Mouse (Mus musculus): ENCODE results near the gene 4933434E20Rik. TPM values are rescaled to one million over a fixed set of nuclear protein-coding genes. Genes with fewer than 3 reads are reported as not detected.

Gene 4933434E20Rik
- 10 to 100 TPM; 78.1 to 90.6 TPM for total RNA-seq (2021)
- long read RNA-seq, experiment 1, transcript 4933434E20Rik-206 (7 exons, 2,510 nt), result major isoform, 42 of 56 reads
- long read RNA-seq, experiment 1, partial matches to known transcripts, result 1 of 56 reads
- long read RNA-seq, experiment 1, other reads (novel, unspliced or antisense), result 11 of 56 reads
- long read RNA-seq, experiment 2, transcript 4933434E20Rik-206 (7 exons, 2,510 nt), result major isoform, 38 of 49 reads
- long read RNA-seq, experiment 2, partial matches to known transcripts, result 1 of 49 reads
- long read RNA-seq, experiment 2, other reads (novel, unspliced or antisense), result 10 of 49 reads

- peak in 1 of 2 experiments; percentile 40 for DNase-seq
- intact Hi-C loops (cut with DNase I), result no loop called here
Observed at GRCm38 (mm10) chr3:90051441-90052350, at the start of gene 4933434E20Rik. Gene 4933434E20Rik, plus strand, starts transcription at chr3:90051636.

- DNase-seq, result no peak
- intact Hi-C loops (cut with DNase I), result loop anchor here (2.0 kb wide), 1 partner anchor 15 kb away; no protein-coding TSS in a partner anchor
Observed at GRCm38 (mm10) chr3:90004091-90004796, 47.2 kb upstream of the 4933434E20Rik start.

GRCm38 (mm10) chr3:90010291-90010690 is 41.1 kb upstream of the 4933434E20Rik start:
- intact Hi-C loops (cut with DNase I), result loop anchor here (5.0 kb wide), 1 partner anchor 262 kb away; no protein-coding TSS in a partner anchor
- no peak for DNase-seq

GRCm38 (mm10) chr3:90016626-90017025 is 34.8 kb upstream of the 4933434E20Rik start:
- intact Hi-C loops (cut with DNase I), result no loop called here
- DNase-seq, result no peak

GRCm38 (mm10) chr3:90034653-90035052 is 16.8 kb upstream of the 4933434E20Rik start:
- DNase-seq, result no peak
- intact Hi-C loops (cut with DNase I), result no loop called here

GRCm38 (mm10) chr3:90036263-90036662 is 15.2 kb upstream of the 4933434E20Rik start:
- intact Hi-C loops (cut with DNase I), result no loop called here
- no peak for DNase-seq

- intact Hi-C loops (cut with DNase I), result no loop called here
- no peak for DNase-seq
Observed at GRCm38 (mm10) chr3:90049691-90050090, 1.7 kb upstream of the 4933434E20Rik start.

GRCm38 (mm10) chr3:90052351-90053241 is 1.2 kb downstream of the 4933434E20Rik start, which contains the start of gene Ubap2l:
Gene Ubap2l, minus strand, starts transcription at chr3:90052628.
- intact Hi-C loops (cut with DNase I), result no loop called here
- DNase-seq, result peak; percentile 88 to 91

- intact Hi-C loops (cut with DNase I), result no loop called here
- no peak for DNase-seq
Observed at GRCm38 (mm10) chr3:90061549-90061948, 10.1 kb downstream of the 4933434E20Rik start.

- intact Hi-C loops (cut with DNase I), result no loop called here
- no peak for DNase-seq
Observed at GRCm38 (mm10) chr3:90062539-90062938, 11.1 kb downstream of the 4933434E20Rik start.

GRCm38 (mm10) chr3:90064383-90064782 is 12.9 kb downstream of the 4933434E20Rik start:
- intact Hi-C loops (cut with DNase I), result no loop called here
- DNase-seq, result no peak

GRCm38 (mm10) chr3:90065553-90065952 is 14.1 kb downstream of the 4933434E20Rik start:
- DNase-seq, result no peak

GRCm38 (mm10) chr3:90067851-90068250 is 16.4 kb downstream of the 4933434E20Rik start:
- intact Hi-C loops (cut with DNase I), result no loop called here
- no peak for DNase-seq

More at GRCm38 (mm10) chr3:90065553-90065952, 14.1 kb downstream of the 4933434E20Rik start:
- intact Hi-C loops (cut with DNase I), result no loop called here

- DNase-seq, result no peak
- intact Hi-C loops (cut with DNase I), result no loop called here
Observed at GRCm38 (mm10) chr3:90069688-90070087, 18.3 kb downstream of the 4933434E20Rik start.

GRCm38 (mm10) chr3:90072294-90072693 is 20.9 kb downstream of the 4933434E20Rik start, which contains the start of gene Tpm3:
Gene Tpm3, plus strand, starts transcription at chr3:90072649.
- DNase-seq, result no peak
- intact Hi-C loops (cut with DNase I), result no loop called here

GRCm38 (mm10) chr3:90076921-90077716 is 25.7 kb downstream of the 4933434E20Rik start:
- intact Hi-C loops (cut with DNase I), result loop anchor here (2.0 to 5.0 kb wide), 2 partner anchors 80 to 124 kb away; partner anchors contain the start of gene Hax1
- DNase-seq, result peak; percentile 47 to 64

- DNase-seq, result no peak
- intact Hi-C loops (cut with DNase I), result loop anchor here (5.0 kb wide), 1 partner anchor 81 kb away; the partner anchor contains the start of gene Hax1
Observed at GRCm38 (mm10) chr3:90078224-90078623, 26.8 kb downstream of the 4933434E20Rik start.

GRCm38 (mm10) chr3:90079133-90079762 is 27.8 kb downstream of the 4933434E20Rik start:
- peak; percentile 82 to 91 for DNase-seq
- intact Hi-C loops (cut with DNase I), result loop anchor here (5.0 kb wide), 1 partner anchor 82 kb away; the partner anchor contains the start of gene Hax1

Data from gastrocnemius, postnatal 36 days (tissue).